Mouse (Mus musculus): Measurements from ENCODE around the gene Ano1. TPM values are rescaled to one million over a fixed set of nuclear protein-coding genes. Genes with fewer than 3 reads are reported as not detected.

The Ano1 gene
- polyA plus RNA-seq, 1 experiment, result 7.4 TPM

- no peak for DNase-seq (ENCODE audit: low read depth in 1 of 2, low spot score in 2 of 2)
- H3K4me3 ChIP-seq (ENCODE audit: extremely low read depth, insufficient read depth, insufficient read length), result no peak overlapping the region
- no peaks in the 10 kb centered on the region for H3K4me1 ChIP-seq (ENCODE audit: control insufficient read depth, insufficient read depth, insufficient read length)
- TF ChIP-seq POLR2A (IDR thresholded peaks at IDR 0.05; ENCODE audit: low read depth, low read length) (no peak), CTCF (IDR thresholded peaks at IDR 0.05; ENCODE audit: extremely low read depth, insufficient read depth, insufficient read length, insufficient replicate concordance) (no peak)
- H3K27ac ChIP-seq (ENCODE audit: insufficient read depth, low read length), result no peak overlapping the region
- WGBS, result 79% methylated on average over 6 of the region's 6 CpGs
- H3K27me3 ChIP-seq (ENCODE audit: control insufficient read depth, insufficient read depth, low read length), result no peaks in the 10 kb centered on the region
- H3K36me3 ChIP-seq (ENCODE audit: control insufficient read depth, insufficient read depth, low read length), result no peaks in the 10 kb centered on the region
These were observed 136.4 kb downstream of the Ano1 start for GRCm38 (mm10) chr7:144615343-144615742.

- WGBS, result 66% methylated on average over 4 of the region's 4 CpGs
- H3K27me3 ChIP-seq (ENCODE audit: control insufficient read depth, insufficient read depth, low read length), result no peaks in the 10 kb centered on the region; the same call in 1 of the 2 replicates
- no peak overlapping the region for H3K27ac ChIP-seq (ENCODE audit: insufficient read depth, low read length)
- DNase-seq (ENCODE audit: low read depth in 1 of 2, low spot score in 2 of 2), result no peak
- no peak for TF ChIP-seq POLR2A (IDR thresholded peaks at IDR 0.05; ENCODE audit: low read depth, low read length)
- TF ChIP-seq CTCF (IDR thresholded peaks at IDR 0.05; ENCODE audit: extremely low read depth, insufficient read depth, insufficient read length, insufficient replicate concordance), result no peak
- H3K4me3 ChIP-seq (ENCODE audit: extremely low read depth, insufficient read depth, insufficient read length), result no peak overlapping the region
- no peaks in the 10 kb centered on the region for H3K4me1 ChIP-seq (ENCODE audit: control insufficient read depth, insufficient read depth, insufficient read length)
- H3K36me3 ChIP-seq (ENCODE audit: control insufficient read depth, insufficient read depth, low read length), result no peaks in the 10 kb centered on the region
These were observed 138.9 kb downstream of the Ano1 start for GRCm38 (mm10) chr7:144612829-144613228.

GRCm38 (mm10) chr7:144612351-144612750 is 139.4 kb downstream of the Ano1 start:
- Histone ChIP-seq H3K4me1 (ENCODE audit: control insufficient read depth, insufficient read depth, insufficient read length) (no peaks in the 10 kb centered on the region), H3K36me3 (ENCODE audit: control insufficient read depth, insufficient read depth, low read length) (no peaks in the 10 kb centered on the region), H3K4me3 (ENCODE audit: extremely low read depth, insufficient read depth, insufficient read length) (no peak overlapping the region), H3K27ac (ENCODE audit: insufficient read depth, low read length) (no peak overlapping the region), H3K27me3 (ENCODE audit: control insufficient read depth, insufficient read depth, low read length) (no peaks in the 10 kb centered on the region; the same call in 1 of the 2 replicates)
- TF ChIP-seq CTCF (IDR thresholded peaks at IDR 0.05; ENCODE audit: extremely low read depth, insufficient read depth, insufficient read length, insufficient replicate concordance), result no peak
- no peak for TF ChIP-seq POLR2A (IDR thresholded peaks at IDR 0.05; ENCODE audit: low read depth, low read length)
- WGBS, result 60% methylated on average over 4 of the region's 4 CpGs
- DNase-seq (ENCODE audit: low read depth in 1 of 2, low spot score in 2 of 2), result no peak

- 88% methylated on average over 16 of the region's 16 CpGs for WGBS
- Histone ChIP-seq H3K27ac (ENCODE audit: insufficient read depth, low read length) (no peak overlapping the region), H3K4me3 (ENCODE audit: extremely low read depth, insufficient read depth, insufficient read length) (no peak overlapping the region), H3K4me1 (ENCODE audit: control insufficient read depth, insufficient read depth, insufficient read length) (no peaks in the 10 kb centered on the region), H3K36me3 (ENCODE audit: control insufficient read depth, insufficient read depth, low read length) (no peaks in the 10 kb centered on the region), H3K27me3 (ENCODE audit: control insufficient read depth, insufficient read depth, low read length) (no peaks in the 10 kb centered on the region; the same call in 1 of the 2 replicates)
- DNase-seq (ENCODE audit: low read depth in 1 of 2, low spot score in 2 of 2), result no peak
- TF ChIP-seq POLR2A (IDR thresholded peaks at IDR 0.05; ENCODE audit: low read depth, low read length), result no peak
- no peak for TF ChIP-seq CTCF (IDR thresholded peaks at IDR 0.05; ENCODE audit: extremely low read depth, insufficient read depth, insufficient read length, insufficient replicate concordance)
These were observed 140.2 kb downstream of the Ano1 start for GRCm38 (mm10) chr7:144611595-144611994.

- no peaks in the 10 kb centered on the region; the same call in 1 of the 2 replicates for H3K27me3 ChIP-seq (ENCODE audit: control insufficient read depth, insufficient read depth, low read length)
- WGBS, result 75% methylated on average over 7 of the region's 7 CpGs
- no peak overlapping the region for H3K27ac ChIP-seq (ENCODE audit: insufficient read depth, low read length)
- no peaks in the 10 kb centered on the region for H3K4me1 ChIP-seq (ENCODE audit: control insufficient read depth, insufficient read depth, insufficient read length)
- H3K36me3 ChIP-seq (ENCODE audit: control insufficient read depth, insufficient read depth, low read length), result no peaks in the 10 kb centered on the region
- TF ChIP-seq POLR2A (IDR thresholded peaks at IDR 0.05; ENCODE audit: low read depth, low read length), result no peak
- TF ChIP-seq CTCF (IDR thresholded peaks at IDR 0.05; ENCODE audit: extremely low read depth, insufficient read depth, insufficient read length, insufficient replicate concordance), result no peak
- no peak for DNase-seq (ENCODE audit: low read depth in 1 of 2, low spot score in 2 of 2)
- no peak overlapping the region for H3K4me3 ChIP-seq (ENCODE audit: extremely low read depth, insufficient read depth, insufficient read length)
These were observed 142.2 kb downstream of the Ano1 start for GRCm38 (mm10) chr7:144609568-144609967.

GRCm38 (mm10) chr7:144607862-144608261 is 143.9 kb downstream of the Ano1 start:
- Histone ChIP-seq H3K27me3 (ENCODE audit: control insufficient read depth, insufficient read depth, low read length) (no peaks in the 10 kb centered on the region; the same call in 1 of the 2 replicates), H3K4me1 (ENCODE audit: control insufficient read depth, insufficient read depth, insufficient read length) (no peaks in the 10 kb centered on the region), H3K4me3 (ENCODE audit: extremely low read depth, insufficient read depth, insufficient read length) (no peak overlapping the region), H3K27ac (ENCODE audit: insufficient read depth, low read length) (no peak overlapping the region), H3K36me3 (ENCODE audit: control insufficient read depth, insufficient read depth, low read length) (no peaks in the 10 kb centered on the region)
- DNase-seq (ENCODE audit: low read depth in 1 of 2, low spot score in 2 of 2), result no peak
- WGBS, result 92% methylated on average over 15 of the region's 15 CpGs
- no peak for TF ChIP-seq CTCF (IDR thresholded peaks at IDR 0.05; ENCODE audit: extremely low read depth, insufficient read depth, insufficient read length, insufficient replicate concordance)
- TF ChIP-seq POLR2A (IDR thresholded peaks at IDR 0.05; ENCODE audit: low read depth, low read length), result no peak

- no peak overlapping the region for H3K4me3 ChIP-seq (ENCODE audit: extremely low read depth, insufficient read depth, insufficient read length)
- no peaks in the 10 kb centered on the region; the same call in 1 of the 2 replicates for H3K27me3 ChIP-seq (ENCODE audit: control insufficient read depth, insufficient read depth, low read length)
- no peak for DNase-seq (ENCODE audit: low read depth in 1 of 2, low spot score in 2 of 2)
- H3K4me1 ChIP-seq (ENCODE audit: control insufficient read depth, insufficient read depth, insufficient read length), result no peaks in the 10 kb centered on the region
- H3K36me3 ChIP-seq (ENCODE audit: control insufficient read depth, insufficient read depth, low read length), result no peaks in the 10 kb centered on the region
- WGBS, result 75% methylated on average over 4 of the region's 4 CpGs
- H3K27ac ChIP-seq (ENCODE audit: insufficient read depth, low read length), result no peak overlapping the region
- TF ChIP-seq POLR2A (IDR thresholded peaks at IDR 0.05; ENCODE audit: low read depth, low read length), result no peak
- TF ChIP-seq CTCF (IDR thresholded peaks at IDR 0.05; ENCODE audit: extremely low read depth, insufficient read depth, insufficient read length, insufficient replicate concordance), result no peak
These were observed 147.0 kb downstream of the Ano1 start for GRCm38 (mm10) chr7:144604735-144605134.

Data from spleen, adult 2 months (tissue).